Mouse (Mus musculus) midbrain, embryonic 16.5 days (tissue): ENCODE measurements around the gene Ramp1. TPM values are rescaled to one million over a fixed set of nuclear protein-coding genes. Genes with fewer than 3 reads are reported as not detected.

Experiments
- ATAC-seq: fragments of 200-750 bp; cut with Nextera tagmentation; 2 replicates; pipeline ENCODE4 v1.8.0; 2017; ENCODE audit warnings: moderate TSS enrichment
- H3K27ac ChIP-seq: fragments of 300-500 bp; sonication (generic); 2 replicates; pipeline ENCODE4 v1.5.1; 2014; ENCODE audit warnings: mild to moderate bottlenecking, low read length, mixed read lengths
- H3K27me3 ChIP-seq: fragments of 300-500 bp; sonication (generic); 2 replicates; pipeline ENCODE4 v1.6.1; 2014; ENCODE audit warnings: low read depth, low read length, mixed read lengths; ENCODE audit not compliant: control insufficient read depth, insufficient read depth
- H3K36me3 ChIP-seq: fragments of 300-500 bp; sonication (generic); 2 replicates; pipeline ENCODE4 v1.6.1; 2014; ENCODE audit warnings: mild to moderate bottlenecking, low read length, moderate library complexity, mixed read lengths; ENCODE audit not compliant: control insufficient read depth, insufficient read depth
- H3K4me1 ChIP-seq: fragments of 300-500 bp; sonication (generic); 2 replicates; pipeline ENCODE4 v1.6.1; 2014; ENCODE audit warnings: mild to moderate bottlenecking, low read length, mixed read lengths; ENCODE audit not compliant: control insufficient read depth, insufficient read depth
- H3K4me2 ChIP-seq: fragments of 300-500 bp; sonication (generic); 2 replicates; pipeline ENCODE4 v1.6.1; 2014; ENCODE audit warnings: mild to moderate bottlenecking, low read length, mixed read lengths
- H3K4me3 ChIP-seq: fragments of 300-500 bp; sonication (generic); 2 replicates; pipeline ENCODE4 v1.5.1; 2014; ENCODE audit warnings: low read depth, mild to moderate bottlenecking, low read length, moderate library complexity, mixed read lengths
- H3K9ac ChIP-seq: fragments of 300-500 bp; sonication (generic); 2 replicates; pipeline ENCODE4 v1.6.1; 2014; ENCODE audit warnings: low read depth, low read length, mixed read lengths
- H3K9me3 ChIP-seq: fragments of 300-500 bp; sonication (generic); replicated peaks from 2 replicates; pipeline ENCODE4 v1.6.1; 2014; ENCODE audit warnings: mild to moderate bottlenecking, low read length, mixed read lengths; ENCODE audit not compliant: control insufficient read depth, poor library complexity, severe bottlenecking
- WGBS: fragments of 180-500 bp; shearing (Covaris S2); extraction: QIAGEN DNeasy Blood & Tissue Kit; methylation state at CpG from one replicate; pipeline ENCODE4 v1.1.7; 2014; 5-methylcytosine and 5-hydroxymethylcytosine counted together
- polyA plus RNA-seq: library from polyadenylated mRNA; unstranded; fragments of >200 nt; fragmentation: Nextera tagmentation; extraction: Ambion mirVana; gene quantifications from 2 replicates; pipeline ENCODE4 v1.2.1, GENCODE M21; 2015

Gene Ramp1
- polyA plus RNA-seq, 1 experiment from 2014 or later: 14.0 TPM

DNA sequence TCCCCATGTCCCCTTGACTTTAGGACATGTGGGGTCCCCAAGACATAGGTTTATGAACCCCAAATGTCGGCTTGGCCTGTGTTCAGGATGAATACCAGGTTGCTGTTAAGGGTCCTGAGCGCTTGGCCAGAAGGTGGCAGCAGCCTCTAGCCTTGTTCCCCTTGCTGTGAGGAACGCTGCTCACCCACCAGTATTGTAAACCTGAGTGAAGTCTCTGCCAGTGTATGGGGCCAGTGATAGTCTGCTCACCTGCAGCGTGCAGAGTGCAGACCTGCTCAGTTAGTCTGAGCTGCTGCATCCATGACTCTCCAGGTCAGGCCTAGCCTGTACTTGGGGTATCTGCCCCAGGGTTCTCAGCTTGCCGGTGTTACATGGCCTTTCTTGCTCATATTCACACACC is 536 bp upstream of the Ramp1 start:
- Histone ChIP-seq H3K4me1 (peaks cover 13% of the 10 kb centered on the region; the same call in 1 of the 2 replicates), H3K9ac (no peak overlapping the region), H3K9me3 (no peaks in the 10 kb centered on the region), H3K27me3 (no peaks in the 10 kb centered on the region; the same call in 1 of the 2 replicates), H3K4me3 (no peak overlapping the region), H3K36me3 (no peaks in the 10 kb centered on the region), H3K27ac (no peak overlapping the region), H3K4me2 (no peak overlapping the region)
- peak; percentile 83 for ATAC-seq
- WGBS: 27% methylated on average over 5 of the region's 5 CpGs

DNA sequence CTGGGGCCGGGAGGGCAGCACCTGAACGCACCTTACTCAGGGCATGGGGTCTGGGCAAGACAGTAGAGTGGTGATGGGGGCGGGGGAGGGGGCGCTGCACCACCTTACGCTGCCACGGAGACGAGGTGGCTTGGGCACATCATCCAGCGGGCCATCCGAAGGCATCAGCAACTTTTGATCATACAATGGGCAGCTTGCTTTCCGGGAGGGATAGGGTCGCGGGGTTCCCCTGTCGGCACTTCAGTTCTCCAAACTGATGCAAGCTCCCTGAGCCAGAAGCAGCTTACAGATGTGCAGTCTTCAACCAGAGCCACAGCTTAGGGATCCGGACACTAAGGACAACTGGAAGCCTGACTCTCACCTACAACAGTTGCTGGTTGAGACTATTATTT is 548 bp downstream of the Ramp1 start:
- Histone ChIP-seq H3K4me3 (peak overlapping the region; percentile 40), H3K36me3 (no peaks in the 10 kb centered on the region), H3K9me3 (no peaks in the 10 kb centered on the region), H3K4me1 (peaks cover 13% of the 10 kb centered on the region; the same call in 1 of the 2 replicates), H3K27me3 (no peaks in the 10 kb centered on the region; the same call in 1 of the 2 replicates), H3K4me2 (peak overlapping the region; percentile 60), H3K27ac (no peak overlapping the region), H3K9ac (peak overlapping the region; percentile 49)
- ATAC-seq: no peak
- WGBS: 7% methylated on average over 14 of the region's 14 CpGs

DNA sequence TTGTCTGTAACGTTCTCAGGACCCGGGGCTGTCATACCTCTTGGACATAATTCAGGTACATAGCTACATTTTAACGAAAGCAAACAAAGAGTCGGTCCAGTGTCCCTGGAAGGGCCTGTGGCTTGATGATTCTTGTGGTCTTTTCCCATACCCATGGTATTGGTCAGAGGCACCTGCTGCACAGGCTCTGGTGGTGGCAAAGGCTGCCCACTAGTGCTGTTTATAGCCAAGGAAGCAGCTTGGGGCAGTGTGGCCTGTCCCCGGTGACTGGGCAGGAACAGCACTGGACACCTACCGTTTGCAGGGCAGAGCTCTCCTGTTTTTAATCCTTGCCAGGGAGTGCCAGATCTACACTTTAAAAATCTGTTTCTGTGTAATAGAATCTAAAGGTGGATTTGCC is 1.1 kb downstream of the Ramp1 start:
- H3K27ac ChIP-seq: no peak overlapping the region
- no peak overlapping the region for H3K9ac ChIP-seq
- no peaks in the 10 kb centered on the region; the same call in 1 of the 2 replicates for H3K27me3 ChIP-seq
- no peaks in the 10 kb centered on the region for H3K9me3 ChIP-seq
- H3K4me2 ChIP-seq: no peak overlapping the region
- peaks cover 13% of the 10 kb centered on the region; the same call in 1 of the 2 replicates for H3K4me1 ChIP-seq
- no peak overlapping the region for H3K4me3 ChIP-seq
- 70% methylated on average over 6 of the region's 6 CpGs for WGBS
- ATAC-seq: no peak
- H3K36me3 ChIP-seq: no peaks in the 10 kb centered on the region

DNA sequence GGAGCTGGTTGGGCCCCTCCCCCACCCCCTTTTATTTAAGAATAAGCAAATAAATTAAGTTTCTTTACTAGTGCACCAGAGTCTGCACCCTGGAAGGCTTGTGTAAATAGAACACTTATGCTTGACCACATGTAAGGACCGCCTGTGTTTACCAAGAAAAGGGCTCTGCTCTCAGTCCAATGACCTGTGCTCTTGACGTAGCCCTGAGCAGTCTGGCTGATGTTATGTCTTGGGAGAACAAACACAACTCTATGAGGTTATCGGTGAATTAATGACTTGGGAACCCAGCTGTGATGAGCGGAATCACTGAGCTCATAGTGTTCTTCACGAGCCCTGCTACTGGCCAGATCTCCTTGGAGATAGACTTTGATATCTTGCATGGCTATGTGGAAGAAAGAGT is 1.6 kb downstream of the Ramp1 start:
- no peak for ATAC-seq
- H3K27me3 ChIP-seq: no peaks in the 10 kb centered on the region; the same call in 1 of the 2 replicates
- H3K27ac ChIP-seq: peak overlapping the region; percentile 47; the same call in 1 of the 2 replicates
- no peak overlapping the region for H3K9ac ChIP-seq
- H3K4me2 ChIP-seq: peak overlapping the region; percentile 28
- H3K36me3 ChIP-seq: no peaks in the 10 kb centered on the region
- peaks cover 13% of the 10 kb centered on the region; the same call in 1 of the 2 replicates for H3K4me1 ChIP-seq
- WGBS: 54% methylated on average over 5 of the region's 5 CpGs
- no peak overlapping the region for H3K4me3 ChIP-seq
- H3K9me3 ChIP-seq: no peaks in the 10 kb centered on the region

DNA sequence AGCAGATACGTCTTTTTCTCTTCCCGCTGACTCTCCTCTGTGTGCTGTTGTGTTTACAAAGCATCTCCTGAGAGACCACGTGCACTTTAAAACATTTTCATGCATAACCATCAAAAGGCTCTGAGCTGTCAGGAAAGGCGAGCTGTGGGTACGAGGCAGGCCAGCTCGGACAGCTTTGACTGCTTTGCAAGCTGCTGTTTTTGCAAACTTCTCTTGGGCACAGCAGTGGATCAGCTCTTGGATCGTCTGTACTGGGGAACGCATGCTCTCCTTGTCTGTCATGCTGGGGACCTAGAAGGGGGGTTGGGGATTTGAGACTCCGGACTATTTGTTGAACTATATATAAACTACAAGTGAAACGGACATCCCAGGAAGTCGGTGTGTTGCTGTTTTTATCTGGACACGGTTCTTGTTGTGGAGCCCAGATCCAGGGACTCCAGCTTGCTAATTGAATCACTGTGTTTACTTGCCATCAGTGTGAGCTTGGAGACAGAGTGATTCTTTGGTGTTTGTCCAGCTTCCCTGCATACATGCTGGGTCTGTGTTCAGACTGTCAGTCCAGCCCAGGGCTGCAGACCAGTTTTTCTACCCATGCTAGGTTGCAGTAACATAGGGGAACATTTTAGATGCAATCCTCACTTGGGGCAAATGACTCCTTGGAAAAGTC is 2.3 kb downstream of the Ramp1 start:
- H3K9ac ChIP-seq: no peak overlapping the region
- no peak for ATAC-seq
- H3K4me2 ChIP-seq: peak overlapping the region; percentile 28
- H3K27me3 ChIP-seq: no peaks in the 10 kb centered on the region; the same call in 1 of the 2 replicates
- H3K4me3 ChIP-seq: no peak overlapping the region
- peak overlapping the region; percentile 47; the same call in 1 of the 2 replicates for H3K27ac ChIP-seq
- WGBS: 38% methylated on average over 12 of the region's 12 CpGs
- no peaks in the 10 kb centered on the region for H3K36me3 ChIP-seq
- peaks cover 13% of the 10 kb centered on the region; the same call in 1 of the 2 replicates for H3K4me1 ChIP-seq
- H3K9me3 ChIP-seq: no peaks in the 10 kb centered on the region

DNA sequence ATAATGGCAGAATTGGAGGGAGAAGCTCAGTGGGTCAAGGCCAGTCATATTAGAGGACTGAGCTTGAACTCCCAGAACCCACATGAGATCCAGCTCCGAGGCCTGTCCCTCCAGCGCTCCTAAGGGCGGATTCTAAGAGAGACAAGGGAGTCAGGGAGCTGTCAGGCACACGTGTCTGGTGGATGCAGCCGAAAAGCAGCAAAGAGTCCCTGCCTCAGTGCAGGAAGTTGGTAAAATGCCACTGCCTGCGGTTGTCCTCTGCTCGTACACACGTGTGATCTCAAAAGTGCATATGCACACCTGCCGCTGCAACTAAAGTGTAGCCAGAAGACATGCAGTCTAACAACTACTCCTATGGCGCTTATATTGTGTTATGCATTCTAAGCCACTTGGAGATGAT is 3.7 kb downstream of the Ramp1 start:
- H3K4me2 ChIP-seq: no peak overlapping the region
- H3K9ac ChIP-seq: no peak overlapping the region
- H3K4me1 ChIP-seq: peaks cover 13% of the 10 kb centered on the region; the same call in 1 of the 2 replicates
- WGBS: 82% methylated on average over 10 of the region's 10 CpGs
- no peaks in the 10 kb centered on the region for H3K36me3 ChIP-seq
- H3K9me3 ChIP-seq: no peaks in the 10 kb centered on the region
- H3K27ac ChIP-seq: no peak overlapping the region
- ATAC-seq: no peak
- no peak overlapping the region for H3K4me3 ChIP-seq
- H3K27me3 ChIP-seq: no peaks in the 10 kb centered on the region; the same call in 1 of the 2 replicates

DNA sequence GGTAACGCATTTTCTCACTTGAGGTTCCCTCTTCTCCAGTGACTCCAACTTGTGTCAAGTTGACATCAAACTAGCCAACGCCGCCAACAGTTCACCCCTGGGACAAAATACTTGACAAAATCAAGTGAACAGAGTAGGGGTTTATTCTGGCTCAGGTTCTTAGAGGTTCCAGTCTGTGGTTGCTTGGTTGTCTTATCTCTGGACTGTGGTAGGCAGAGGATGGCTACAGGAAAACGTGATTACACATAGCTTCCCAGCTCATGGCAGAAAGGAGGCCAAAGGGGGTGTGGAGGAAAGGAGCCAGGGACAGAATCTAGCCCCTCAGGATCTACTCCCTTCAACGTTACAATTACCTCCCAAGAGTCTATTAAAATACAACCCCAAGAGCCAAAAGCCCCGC is 7.1 kb downstream of the Ramp1 start:
- 88% methylated on average over 6 of the region's 6 CpGs for WGBS
- Histone ChIP-seq H3K9ac (no peak overlapping the region), H3K27ac (no peak overlapping the region), H3K27me3 (no peaks in the 10 kb centered on the region), H3K4me1 (0 out of 2 replicates have a peak, but pooled peaks cover 5% of the 10 kb centered on the region), H3K9me3 (no peaks in the 10 kb centered on the region), H3K36me3 (no peaks in the 10 kb centered on the region), H3K4me2 (no peak overlapping the region), H3K4me3 (no peak overlapping the region)
- no peak for ATAC-seq

DNA sequence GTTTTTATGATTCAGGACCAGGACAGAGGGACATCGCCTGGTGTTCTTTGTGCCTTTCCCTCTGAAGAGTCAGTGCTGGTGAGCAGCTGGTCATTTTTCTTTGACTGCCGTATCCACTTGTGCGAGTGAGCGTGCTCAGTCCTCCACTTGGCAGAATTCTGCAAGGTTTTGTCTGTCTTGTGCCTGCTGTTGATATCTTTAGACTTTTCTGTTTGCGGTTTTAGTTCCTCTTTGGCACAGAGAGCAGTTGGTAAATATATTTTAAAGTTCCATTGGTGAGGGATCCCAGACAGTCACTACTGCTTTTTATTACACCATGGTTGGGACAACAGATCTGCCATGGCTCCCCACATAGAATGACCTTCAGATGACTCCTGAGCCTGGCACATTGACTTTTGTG is 7.7 kb downstream of the Ramp1 start:
- Histone ChIP-seq H3K4me2 (no peak overlapping the region), H3K4me1 (no peaks in the 10 kb centered on the region), H3K4me3 (no peak overlapping the region), H3K9ac (no peak overlapping the region), H3K27me3 (no peaks in the 10 kb centered on the region), H3K9me3 (no peaks in the 10 kb centered on the region), H3K36me3 (no peaks in the 10 kb centered on the region), H3K27ac (no peak overlapping the region)
- 93% methylated on average over 5 of the region's 5 CpGs for WGBS
- ATAC-seq: no peak

DNA sequence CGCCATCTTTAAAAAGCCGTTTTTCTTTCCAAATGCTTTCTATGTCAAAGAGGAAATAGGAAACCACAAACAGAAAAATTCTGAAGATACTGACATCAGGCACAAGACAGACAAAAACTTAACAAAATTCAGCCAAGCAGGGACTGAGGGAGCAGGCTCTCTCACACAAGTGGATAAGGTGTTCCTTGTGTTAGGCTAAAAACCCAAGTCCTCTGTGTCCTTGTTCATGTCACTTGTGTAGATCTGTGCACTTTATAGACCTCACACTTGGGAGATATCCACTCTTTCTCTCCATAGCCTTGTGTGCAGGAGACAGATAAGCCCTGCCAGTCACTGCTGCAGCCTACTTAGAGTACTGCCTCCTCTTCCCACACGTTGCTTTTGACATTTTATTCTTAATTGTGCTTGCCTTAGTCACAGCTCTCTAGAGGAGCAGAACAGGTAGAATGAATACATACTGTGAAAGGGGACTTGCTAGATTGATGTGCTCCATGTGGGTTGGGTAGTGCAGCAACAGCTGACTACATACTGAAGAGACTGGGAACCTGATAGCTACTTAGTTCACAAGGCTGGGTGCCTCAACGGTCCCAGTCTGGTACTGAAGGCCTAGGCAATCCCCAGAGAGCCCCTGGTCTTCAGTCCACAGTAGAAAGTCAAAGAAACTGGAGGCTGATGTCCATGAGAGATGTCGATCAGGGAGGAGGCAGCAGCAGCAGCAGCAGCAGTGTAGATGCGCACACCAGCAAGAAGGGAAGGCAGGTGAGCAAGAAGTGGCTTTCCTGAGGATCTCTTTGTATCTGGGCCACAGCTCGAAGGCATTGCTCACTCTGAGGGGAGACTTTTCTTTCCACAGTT is 8.4 kb downstream of the Ramp1 start:
- Histone ChIP-seq H3K4me2 (no peak overlapping the region), H3K4me1 (no peaks in the 10 kb centered on the region), H3K36me3 (no peaks in the 10 kb centered on the region), H3K27me3 (no peaks in the 10 kb centered on the region), H3K9ac (no peak overlapping the region), H3K27ac (no peak overlapping the region), H3K9me3 (no peaks in the 10 kb centered on the region), H3K4me3 (no peak overlapping the region)
- 87% methylated on average over 7 of the region's 7 CpGs for WGBS
- ATAC-seq: no peak
